Mouse (Mus musculus) hindbrain, embryonic 13.5 days (tissue): ENCODE results near the gene Slc31a2. TPM values are rescaled to one million over a fixed set of nuclear protein-coding genes. Genes with fewer than 3 reads are reported as not detected.

Source experiments
- ATAC-seq: fragments of 200-750 bp; cut with Nextera tagmentation; 2 replicates; pipeline ENCODE4 v1.8.0; 2017; ENCODE audit warnings: moderate TSS enrichment; ENCODE audit not compliant: low FRiP score
- H3K27ac ChIP-seq: fragments of 300-500 bp; sonication (generic); 2 replicates; pipeline ENCODE4 v1.5.1; 2015; ENCODE audit warnings: inconsistent platforms, mild to moderate bottlenecking, moderate library complexity
- H3K27me3 ChIP-seq: fragments of 300-500 bp; sonication (generic); 2 replicates; pipeline ENCODE4 v1.6.1; 2015; ENCODE audit warnings: mild to moderate bottlenecking, inconsistent platforms
- H3K36me3 ChIP-seq: fragments of 300-500 bp; sonication (generic); 2 replicates; pipeline ENCODE4 v1.6.1; 2015; ENCODE audit warnings: mild to moderate bottlenecking, inconsistent platforms
- H3K4me1 ChIP-seq: fragments of 300-500 bp; sonication (generic); replicated peaks from 2 replicates; pipeline ENCODE4 v1.6.1; 2015; ENCODE audit warnings: inconsistent platforms
- H3K4me2 ChIP-seq: fragments of 300-500 bp; sonication (generic); 2 replicates; pipeline ENCODE4 v1.6.1; 2015; ENCODE audit warnings: inconsistent platforms, mild to moderate bottlenecking, moderate library complexity
- H3K4me3 ChIP-seq: fragments of 300-500 bp; sonication (generic); 2 replicates; pipeline ENCODE4 v1.5.1; 2015; ENCODE audit warnings: mild to moderate bottlenecking, inconsistent platforms
- H3K9ac ChIP-seq: fragments of 300-500 bp; sonication (generic); 2 replicates; pipeline ENCODE4 v1.6.1; 2015; ENCODE audit warnings: mild to moderate bottlenecking, inconsistent platforms
- H3K9me3 ChIP-seq: fragments of 300-500 bp; sonication (generic); 2 replicates; pipeline ENCODE4 v1.6.1; 2016; ENCODE audit warnings: inconsistent platforms
- WGBS: fragments of 180-500 bp; shearing (Covaris S2); methylation state at CpG from one replicate; pipeline ENCODE4 v1.1.7; 2015; 5-methylcytosine and 5-hydroxymethylcytosine counted together
- polyA plus RNA-seq: library from polyadenylated mRNA; unstranded; fragments of >200 nt; fragmentation: Nextera tagmentation; extraction: Ambion mirVana; gene quantifications from 2 replicates; pipeline ENCODE4 v1.2.1, GENCODE M21; 2015

Slc31a2 gene
- polyA plus RNA-seq, 1 experiment from 2014 or later: 15.3 TPM

DNA sequence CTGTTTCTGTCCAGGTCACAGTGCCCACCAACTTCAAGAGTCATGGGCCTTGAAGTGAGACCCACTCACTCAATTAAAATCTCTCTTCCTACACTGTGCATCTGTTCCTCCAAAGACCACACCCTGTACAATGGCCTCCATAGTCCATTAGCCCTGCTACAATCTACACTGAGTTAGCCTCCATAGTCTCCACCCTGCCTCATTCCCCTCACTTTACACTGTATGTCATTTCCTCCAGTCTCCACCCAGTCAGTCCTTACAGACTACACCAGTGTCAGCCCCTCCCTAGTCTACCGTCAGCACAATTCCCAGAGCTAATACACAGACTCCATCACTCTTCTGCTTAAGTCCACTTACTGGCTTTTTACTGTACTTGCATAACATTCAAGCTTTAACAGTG, 40.9 kb downstream of the Slc31a2 start:
- Histone ChIP-seq H3K36me3 (peaks cover 92% of the 10 kb centered on the region), H3K9me3 (no peaks in the 10 kb centered on the region), H3K27ac (no peak overlapping the region), H3K4me2 (no peak overlapping the region), H3K4me3 (no peak overlapping the region), H3K4me1 (no peaks in the 10 kb centered on the region), H3K9ac (no peak overlapping the region), H3K27me3 (no peaks in the 10 kb centered on the region)
- no peak for ATAC-seq
- WGBS: 95% methylated on average over 1 of the region's 1 CpGs

DNA sequence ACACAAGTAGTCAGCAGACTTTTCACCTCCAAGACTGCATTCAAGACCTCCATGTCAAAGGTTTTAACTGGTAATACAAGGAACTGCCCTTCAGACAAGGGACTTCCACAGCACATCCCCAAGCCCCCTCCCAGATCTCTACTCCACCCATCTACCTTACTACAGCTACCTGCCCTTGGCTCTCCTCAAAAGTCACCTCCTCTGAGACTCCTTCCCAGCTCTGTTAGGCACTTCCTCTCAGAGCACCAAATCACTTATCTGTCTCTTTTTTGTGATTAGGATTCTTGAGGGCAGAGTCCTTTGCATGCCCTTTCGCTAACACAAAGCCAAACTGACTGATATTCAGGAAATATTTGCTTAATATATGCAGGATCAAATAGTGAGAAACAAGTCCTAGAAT, 43.9 kb downstream of the Slc31a2 start:
- no peak overlapping the region for H3K4me2 ChIP-seq
- 97% methylated on average over 1 of the region's 1 CpGs for WGBS
- H3K36me3 ChIP-seq: peaks cover 69% of the 10 kb centered on the region
- no peak overlapping the region for H3K4me3 ChIP-seq
- no peaks in the 10 kb centered on the region for H3K4me1 ChIP-seq
- no peak overlapping the region for H3K27ac ChIP-seq
- no peaks in the 10 kb centered on the region for H3K27me3 ChIP-seq
- no peaks in the 10 kb centered on the region for H3K9me3 ChIP-seq
- ATAC-seq: no peak
- H3K9ac ChIP-seq: no peak overlapping the region

DNA sequence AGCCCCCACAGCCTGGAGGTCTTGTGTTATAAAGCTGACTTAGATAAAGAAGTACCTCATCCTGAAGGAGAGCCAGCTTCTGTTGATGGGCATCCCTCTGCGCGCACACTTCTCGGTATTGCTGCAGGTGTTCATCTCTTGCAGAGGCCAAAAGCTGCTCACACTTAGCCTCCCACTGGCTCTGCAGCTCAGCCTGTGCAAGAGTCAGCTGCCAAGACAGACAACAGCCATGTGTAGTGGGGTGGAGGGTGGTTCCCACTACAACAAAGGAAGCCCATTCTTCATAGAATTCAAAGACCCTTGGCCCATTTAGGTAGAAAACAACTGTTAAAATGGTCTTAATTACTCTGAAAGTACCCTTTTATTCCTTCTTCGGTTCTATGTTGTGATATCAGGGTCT, 44.5 kb downstream of the Slc31a2 start:
- WGBS: 80% methylated on average over 4 of the region's 4 CpGs
- Histone ChIP-seq H3K4me2 (no peak overlapping the region), H3K4me1 (no peaks in the 10 kb centered on the region), H3K27ac (no peak overlapping the region), H3K9ac (no peak overlapping the region), H3K9me3 (no peaks in the 10 kb centered on the region), H3K4me3 (no peak overlapping the region), H3K36me3 (peaks cover 68% of the 10 kb centered on the region), H3K27me3 (no peaks in the 10 kb centered on the region)
- no peak for ATAC-seq

GRCm38 (mm10) chr4:62308406-62308805, 46.0 kb downstream of the Slc31a2 start:
- Histone ChIP-seq H3K27me3 (no peaks in the 10 kb centered on the region), H3K36me3 (peaks cover 66% of the 10 kb centered on the region), H3K4me2 (no peak overlapping the region), H3K27ac (no peak overlapping the region), H3K4me3 (no peak overlapping the region), H3K4me1 (no peaks in the 10 kb centered on the region), H3K9me3 (no peaks in the 10 kb centered on the region), H3K9ac (no peak overlapping the region)
- ATAC-seq: no peak

DNA sequence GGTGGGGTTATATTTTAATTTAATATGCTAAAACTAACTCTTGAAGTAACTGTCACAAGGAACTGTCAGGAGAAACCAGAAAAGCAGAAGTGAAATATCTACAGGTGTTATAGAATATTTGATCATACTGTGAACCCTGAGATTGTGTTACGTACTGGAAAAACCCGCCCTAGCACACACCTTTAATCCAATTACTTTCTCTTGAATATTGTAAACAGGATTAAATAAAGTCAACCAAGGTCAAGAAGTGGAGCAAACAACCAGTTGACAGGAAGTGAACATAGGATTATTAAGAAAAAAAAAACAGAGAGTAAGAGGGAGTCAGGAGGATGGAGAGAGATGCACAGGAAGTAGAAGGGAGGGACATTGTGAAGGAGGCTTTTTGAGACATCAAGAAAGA, 50.5 kb downstream of the Slc31a2 start:
- H3K9me3 ChIP-seq: no peaks in the 10 kb centered on the region
- WGBS: 99% methylated on average over 2 of the region's 2 CpGs

GRCm38 (mm10) chr4:62313641-62314211, 51.4 kb downstream of the Slc31a2 start:
- ATAC-seq: no peak
- WGBS: 91% methylated on average over 9 of the region's 9 CpGs
- no peak overlapping the region for H3K27ac ChIP-seq

More for the DNA sequence above, 50.5 kb downstream of the Slc31a2 start:
- Histone ChIP-seq H3K4me2 (no peak overlapping the region), H3K36me3 (peaks cover 54% of the 10 kb centered on the region), H3K4me1 (no peaks in the 10 kb centered on the region), H3K27me3 (no peaks in the 10 kb centered on the region), H3K27ac (no peak overlapping the region), H3K4me3 (no peak overlapping the region), H3K9ac (no peak overlapping the region)
- ATAC-seq: no peak

GRCm38 (mm10) chr4:62314516-62314915, 52.2 kb downstream of the Slc31a2 start:
- Histone ChIP-seq H3K4me3 (no peak overlapping the region), H3K9ac (no peak overlapping the region), H3K27ac (no peak overlapping the region), H3K4me2 (no peak overlapping the region), H3K4me1 (no peaks in the 10 kb centered on the region), H3K36me3 (peaks cover 67% of the 10 kb centered on the region), H3K9me3 (no peaks in the 10 kb centered on the region), H3K27me3 (no peaks in the 10 kb centered on the region)
- ATAC-seq: no peak
- 85% methylated on average over 3 of the region's 3 CpGs for WGBS

More at GRCm38 (mm10) chr4:62313641-62314211, 51.4 kb downstream of the Slc31a2 start:
- Histone ChIP-seq H3K4me3 (no peak overlapping the region), H3K4me2 (no peak overlapping the region), H3K9ac (no peak overlapping the region), H3K27me3 (no peaks in the 10 kb centered on the region), H3K9me3 (no peaks in the 10 kb centered on the region), H3K4me1 (no peaks in the 10 kb centered on the region), H3K36me3 (peaks cover 59% of the 10 kb centered on the region)

- H3K27ac ChIP-seq: no peak overlapping the region
- no peaks in the 10 kb centered on the region for H3K9me3 ChIP-seq
- no peak overlapping the region for H3K9ac ChIP-seq
- no peaks in the 10 kb centered on the region for H3K4me1 ChIP-seq
- no peaks in the 10 kb centered on the region for H3K27me3 ChIP-seq
- H3K4me3 ChIP-seq: no peak overlapping the region
- 94% methylated on average over 2 of the region's 2 CpGs for WGBS
- H3K4me2 ChIP-seq: no peak overlapping the region
- ATAC-seq: no peak
- H3K36me3 ChIP-seq: peaks cover 77% of the 10 kb centered on the region
These were observed 54.1 kb downstream of the Slc31a2 start for GRCm38 (mm10) chr4:62316456-62316855.

GRCm38 (mm10) chr4:62318294-62318693, 55.9 kb downstream of the Slc31a2 start:
- Histone ChIP-seq H3K4me3 (no peak overlapping the region), H3K27me3 (no peaks in the 10 kb centered on the region), H3K4me1 (no peaks in the 10 kb centered on the region), H3K36me3 (peaks cover 78% of the 10 kb centered on the region), H3K4me2 (no peak overlapping the region), H3K27ac (no peak overlapping the region), H3K9ac (no peak overlapping the region), H3K9me3 (no peaks in the 10 kb centered on the region)
- WGBS: 89% methylated on average over 1 of the region's 1 CpGs
- no peak for ATAC-seq

- Histone ChIP-seq H3K27ac (no peak overlapping the region), H3K9ac (no peak overlapping the region), H3K9me3 (no peaks in the 10 kb centered on the region), H3K27me3 (no peaks in the 10 kb centered on the region), H3K36me3 (peaks cover 92% of the 10 kb centered on the region), H3K4me3 (no peak overlapping the region), H3K4me1 (no peaks in the 10 kb centered on the region), H3K4me2 (no peak overlapping the region)
- WGBS: 95% methylated on average over 3 of the region's 3 CpGs
- ATAC-seq: no peak
These were observed 60.3 kb downstream of the Slc31a2 start for GRCm38 (mm10) chr4:62322684-62323083.

DNA sequence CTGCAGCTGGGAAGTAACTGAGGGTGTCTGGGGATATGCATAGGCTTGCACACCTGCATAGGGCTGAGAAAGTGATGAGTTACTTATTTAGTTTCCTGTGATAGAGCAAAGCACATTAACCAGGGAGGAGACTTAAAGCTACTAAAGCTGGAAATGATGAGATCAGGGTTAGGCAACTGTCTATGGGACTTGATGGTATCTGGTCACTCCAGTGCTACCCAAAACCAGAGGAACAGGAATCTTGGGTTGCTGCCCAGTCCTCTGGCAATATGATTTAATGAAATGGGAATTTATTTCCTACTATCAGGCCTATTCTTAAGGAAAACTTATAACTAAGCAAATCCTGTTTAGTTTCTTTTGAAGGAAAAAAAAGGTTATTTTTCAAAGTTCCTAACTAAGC, 63.7 kb downstream of the Slc31a2 start:
- no peaks in the 10 kb centered on the region for H3K27me3 ChIP-seq
- no peak overlapping the region for H3K9ac ChIP-seq
- H3K9me3 ChIP-seq: no peaks in the 10 kb centered on the region
- ATAC-seq: no peak
- H3K4me2 ChIP-seq: no peak overlapping the region
- no peaks in the 10 kb centered on the region for H3K4me1 ChIP-seq
- no peak overlapping the region for H3K4me3 ChIP-seq
- peaks cover 87% of the 10 kb centered on the region for H3K36me3 ChIP-seq
- no peak overlapping the region for H3K27ac ChIP-seq

DNA sequence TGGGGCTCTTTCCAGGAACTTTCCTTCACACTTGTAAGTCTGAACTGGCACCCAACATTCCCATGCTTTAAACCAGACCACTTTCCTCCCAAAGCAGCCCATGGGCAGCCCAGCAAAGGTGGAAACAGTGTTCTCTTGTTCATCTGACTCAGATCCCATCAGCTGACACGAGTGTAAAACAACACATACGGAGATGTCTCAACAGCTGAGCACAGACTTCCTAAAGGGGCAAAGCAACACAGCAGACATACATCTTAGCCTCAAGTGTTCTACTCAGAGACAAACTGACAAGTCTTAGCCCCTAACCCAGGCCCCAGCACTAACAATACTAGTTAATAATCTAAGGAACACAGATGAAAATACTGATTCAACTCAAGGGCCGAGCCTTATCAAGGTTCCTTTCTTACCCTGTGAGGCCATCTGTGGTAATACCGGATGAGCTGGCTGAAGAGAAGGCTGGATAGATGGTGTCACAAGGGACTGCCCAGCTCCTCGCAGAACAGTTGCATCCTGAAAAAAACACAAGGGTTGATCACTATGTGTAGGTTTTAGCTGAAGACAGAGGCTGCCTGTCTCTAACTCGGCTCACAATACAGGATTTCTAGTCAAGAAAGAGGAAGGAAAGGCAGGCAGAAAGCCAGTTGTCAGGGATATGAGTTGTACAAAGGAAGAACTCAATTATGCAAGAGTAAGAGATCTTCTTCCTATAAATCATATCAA, 66.7 kb downstream of the Slc31a2 start:
- no peaks in the 10 kb centered on the region for H3K4me1 ChIP-seq
- no peak overlapping the region for H3K4me3 ChIP-seq
- no peaks in the 10 kb centered on the region for H3K27me3 ChIP-seq
- no peak overlapping the region for H3K9ac ChIP-seq
- no peak for ATAC-seq
- H3K9me3 ChIP-seq: no peaks in the 10 kb centered on the region
- peaks cover 79% of the 10 kb centered on the region for H3K36me3 ChIP-seq
- no peak overlapping the region for H3K27ac ChIP-seq
- no peak overlapping the region for H3K4me2 ChIP-seq
- WGBS: 91% methylated on average over 6 of the region's 6 CpGs

- Histone ChIP-seq H3K4me2 (no peak overlapping the region), H3K36me3 (peaks cover 77% of the 10 kb centered on the region), H3K9ac (no peak overlapping the region), H3K9me3 (no peaks in the 10 kb centered on the region), H3K27me3 (no peaks in the 10 kb centered on the region), H3K4me1 (no peaks in the 10 kb centered on the region), H3K27ac (no peak overlapping the region), H3K4me3 (no peak overlapping the region)
- 82% methylated on average over 5 of the region's 5 CpGs for WGBS
- no peak for ATAC-seq
These were observed 69.6 kb downstream of the Slc31a2 start for GRCm38 (mm10) chr4:62331977-62332376.
